Mouse (Mus musculus) ES-E14 (cell line): ENCODE measurements around the gene Gm4869.

Experiments used
- CHD2 ChIP-seq: IDR thresholded peaks from 2 replicates; pipeline ENCODE4 v1.6.1; 2014; ENCODE audit warnings: mild to moderate bottlenecking, low read depth, low read length, inconsistent platforms
- HCFC1 ChIP-seq: IDR thresholded peaks from 2 replicates; pipeline ENCODE4 v1.6.1; 2012; ENCODE audit warnings: low read length, inconsistent platforms, borderline replicate concordance; ENCODE audit not compliant: insufficient read depth
- MAFK ChIP-seq: IDR thresholded peaks from 2 replicates; pipeline ENCODE4 v1.6.1; 2014; ENCODE audit warnings: mild to moderate bottlenecking, low read depth, low read length, inconsistent platforms; ENCODE audit not compliant: insufficient read depth
- ZC3H11A ChIP-seq: IDR thresholded peaks from 2 replicates; pipeline ENCODE4 v1.6.1; 2012; ENCODE audit warnings: low read depth, mild to moderate bottlenecking, inconsistent platforms, low read length, borderline replicate concordance
- ZNF384 ChIP-seq: IDR thresholded peaks from 2 replicates; pipeline ENCODE4 v1.6.1; 2012; ENCODE audit warnings: low read depth, low read length, inconsistent platforms

DNA sequence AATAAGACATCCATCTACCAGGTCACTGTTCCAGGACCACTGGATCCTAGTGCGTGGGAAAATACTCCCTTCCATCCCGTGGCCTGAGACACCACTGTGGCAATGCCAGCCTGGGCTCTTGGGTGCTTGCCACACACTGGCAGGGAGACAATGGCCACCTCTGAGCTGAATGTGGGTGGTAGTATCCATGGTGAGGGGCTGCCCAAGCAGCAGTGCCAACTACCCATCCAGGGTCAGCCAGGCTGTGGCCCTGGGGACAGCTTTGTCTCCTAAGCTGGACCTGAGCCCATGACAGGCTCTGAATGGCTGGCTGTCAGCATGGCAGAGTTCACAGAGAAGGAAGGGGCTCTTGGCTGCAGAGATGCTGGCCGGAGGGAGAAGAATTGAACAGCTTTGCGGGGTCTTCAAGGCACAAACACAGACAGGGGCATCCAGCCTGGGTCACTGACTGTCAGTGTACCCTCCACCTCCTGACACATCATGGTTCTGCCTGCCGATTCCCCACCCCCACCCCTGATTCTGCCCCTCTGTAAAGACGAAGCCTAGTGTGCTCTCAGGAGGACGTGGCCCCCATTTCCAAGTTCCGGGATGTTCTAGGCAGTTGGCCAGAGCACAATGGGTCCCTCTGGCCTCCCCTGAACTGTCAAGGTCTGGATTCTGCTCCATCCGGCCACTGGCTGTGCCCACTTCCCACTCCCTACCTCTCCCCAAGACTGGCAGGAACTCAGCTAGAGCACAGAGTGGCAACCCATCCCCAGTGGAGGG, 97.5 kb downstream of the Gm4869 start:
- no peak for TF ChIP-seq MAFK
- no peak for TF ChIP-seq CHD2
- TF ChIP-seq HCFC1, result no peak
- TF ChIP-seq ZNF384, result no peak
- TF ChIP-seq ZC3H11A, result no peak
